Mouse (Mus musculus) cerebellum, adult (tissue): ENCODE results near the gene Coro1b.
A peak's percentile ranks its signal among the peaks of the same experiment; 100 is the strongest.

Experiments used
- ATAC-seq: cut with Nextera tagmentation; 2 replicates; pipeline ENCODE4 v1.9.2; 2017; ENCODE audit warnings: mild to moderate bottlenecking, moderate library complexity, mixed read lengths; ENCODE audit not compliant: insufficient number of reproducible peaks, low FRiP score, low TSS enrichment

The Coro1b gene

GRCm38 (mm10) chr19:4139446-4139845 lies 9.0 kb upstream of the Coro1b start, which contains the start of gene Gpr152:
Gene Gpr152 (plus strand): TSS chr19:4139787.
- no peak for ATAC-seq

DNA sequence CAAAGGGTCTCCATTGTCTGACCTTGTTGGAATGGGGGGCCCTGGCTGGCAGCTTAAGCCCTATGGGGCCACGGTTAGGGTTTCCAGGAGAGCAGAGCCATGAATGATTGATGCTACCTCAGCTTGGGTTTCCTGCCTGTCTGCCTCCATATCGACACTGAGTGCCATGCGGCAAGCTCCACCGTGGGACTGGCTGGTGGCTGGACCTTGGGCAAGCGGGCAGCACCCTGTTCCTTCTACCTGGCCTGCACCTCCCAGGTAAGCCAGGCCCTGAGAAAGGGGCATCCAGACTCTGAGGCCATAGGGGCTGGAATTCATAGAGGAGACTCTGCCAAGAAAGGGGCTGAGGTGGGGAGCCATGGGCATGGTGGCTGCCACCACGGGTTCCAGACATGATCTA lies 8.3 kb upstream of the Coro1b start:
- ATAC-seq: no peak

GRCm38 (mm10) chr19:4142416-4143173 lies 5.8 kb upstream of the Coro1b start:
- no peak for ATAC-seq

- ATAC-seq: no peak
Measured at GRCm38 (mm10) chr19:4143759-4144268, 4.6 kb upstream of the Coro1b start, which contains the start of gene Cabp4. Gene Cabp4 (minus strand): TSS chr19:4144033.

DNA sequence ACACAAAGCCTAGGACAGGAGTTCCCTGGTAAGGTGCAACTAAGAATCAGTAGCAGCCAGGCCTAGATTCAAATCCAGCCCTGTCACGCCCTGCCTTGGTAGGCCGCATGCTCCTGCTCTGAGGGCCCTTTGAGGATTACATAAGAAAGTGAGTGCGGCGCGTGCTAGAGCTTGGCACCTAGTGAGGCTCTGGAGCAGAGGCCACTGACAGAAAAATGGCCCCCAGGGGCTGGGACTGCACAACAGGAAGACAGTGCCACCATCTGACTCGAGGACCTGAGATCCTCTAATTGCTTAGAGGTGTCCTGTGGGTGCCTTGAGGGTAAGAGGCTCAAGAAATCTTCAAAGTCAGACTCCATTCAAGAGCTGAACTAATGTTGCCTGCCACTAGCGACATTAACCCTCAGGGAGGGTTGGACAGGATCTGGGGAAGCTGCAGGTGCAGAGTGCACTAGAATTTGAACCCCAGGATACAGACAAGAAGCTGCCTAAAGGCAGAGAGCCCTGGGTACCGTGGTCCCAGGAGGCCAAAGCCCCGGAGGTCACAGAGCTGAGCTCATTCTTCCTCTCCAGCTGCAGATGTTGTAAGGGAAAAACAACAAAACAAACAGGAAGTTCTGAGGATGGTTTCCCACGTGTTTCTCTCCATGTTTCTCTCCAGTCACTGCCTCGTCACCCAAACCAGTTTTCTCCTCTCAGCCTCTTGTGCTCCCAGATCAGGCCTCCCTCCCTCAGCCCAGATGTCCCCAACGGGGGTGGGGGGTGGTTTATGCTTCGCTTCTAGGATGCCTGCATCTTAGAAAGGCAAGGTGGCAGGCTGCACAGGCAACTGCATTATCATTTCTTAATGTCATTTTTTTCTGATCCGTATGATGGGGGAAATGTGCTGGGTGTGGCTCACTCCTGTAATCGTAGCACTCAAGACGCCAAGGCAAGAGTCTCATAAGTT lies 3.6 kb upstream of the Coro1b start:
- ATAC-seq: no peak

DNA sequence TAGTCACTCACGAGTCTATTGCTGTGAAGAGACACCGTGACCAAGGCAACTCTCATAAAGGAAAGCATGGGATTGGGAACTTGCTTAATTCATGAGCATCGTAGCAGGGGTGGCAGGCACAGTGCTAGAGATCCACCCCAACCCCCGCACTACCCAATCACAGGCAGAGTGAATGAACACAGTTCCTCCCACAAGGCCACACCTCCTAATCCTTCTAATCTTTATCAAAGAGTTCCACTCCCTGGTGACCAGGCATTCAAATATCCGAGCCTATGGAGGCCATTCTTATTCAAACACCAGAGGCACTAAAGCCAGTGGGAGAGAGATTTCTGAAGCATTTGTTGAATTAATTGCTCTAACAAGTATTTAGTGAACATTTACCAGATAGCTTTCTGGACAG lies 2.5 kb upstream of the Coro1b start:
- ATAC-seq: no peak

DNA sequence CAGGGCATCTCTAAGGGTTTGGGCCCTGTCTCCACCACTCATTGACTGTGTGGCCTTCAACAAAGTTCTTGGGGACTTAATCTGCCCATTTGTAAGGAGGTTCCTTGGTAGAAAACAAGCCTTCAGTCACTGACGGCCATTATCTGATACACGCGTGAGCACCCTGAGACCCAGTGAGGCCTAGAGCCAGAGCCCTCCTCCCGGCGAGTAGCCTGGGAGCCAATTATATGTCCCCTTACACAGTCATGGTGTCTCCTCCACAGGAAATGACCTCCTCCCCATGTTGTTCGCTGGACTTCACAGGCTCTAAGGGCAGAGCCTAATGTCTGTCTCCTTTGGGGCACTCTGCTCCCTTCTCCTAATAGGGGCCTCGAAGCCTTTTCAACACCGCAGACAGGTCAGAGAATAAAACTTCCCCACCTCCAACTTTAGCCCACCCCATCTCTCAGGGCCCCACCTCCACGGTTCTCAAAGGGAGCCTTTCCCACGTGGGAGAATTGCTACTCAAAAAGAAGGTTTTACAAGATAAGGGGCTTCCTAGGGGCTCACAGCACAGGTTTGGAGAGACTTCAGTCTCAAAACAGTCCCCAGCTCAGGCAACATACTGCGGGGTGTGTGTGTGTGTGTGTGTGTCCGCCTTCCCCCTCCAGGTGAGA lies 1.9 kb upstream of the Coro1b start:
- ATAC-seq: no peak

DNA sequence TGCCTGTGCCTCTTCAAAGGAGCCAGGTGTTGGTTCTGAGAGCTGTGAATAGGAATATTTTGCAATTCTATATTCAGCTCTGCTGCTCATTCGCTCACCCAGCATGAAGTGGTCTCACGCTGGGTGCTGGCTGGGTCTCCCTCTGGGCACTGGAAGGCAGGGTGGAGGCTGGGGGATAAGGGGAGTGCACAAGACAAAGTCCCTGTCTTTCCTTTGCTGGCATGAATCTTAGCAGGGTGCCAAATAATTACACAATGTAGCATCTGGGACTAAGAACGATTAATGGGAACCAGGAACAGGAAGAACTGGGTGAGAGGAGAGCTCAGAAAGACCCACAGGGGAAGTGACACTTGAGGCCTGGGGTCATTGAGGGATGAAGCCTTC lies 1.4 kb upstream of the Coro1b start:
- no peak for ATAC-seq

- no peak for ATAC-seq
Measured at GRCm38 (mm10) chr19:4147782-4148490, 483 bp upstream of the Coro1b start.

DNA sequence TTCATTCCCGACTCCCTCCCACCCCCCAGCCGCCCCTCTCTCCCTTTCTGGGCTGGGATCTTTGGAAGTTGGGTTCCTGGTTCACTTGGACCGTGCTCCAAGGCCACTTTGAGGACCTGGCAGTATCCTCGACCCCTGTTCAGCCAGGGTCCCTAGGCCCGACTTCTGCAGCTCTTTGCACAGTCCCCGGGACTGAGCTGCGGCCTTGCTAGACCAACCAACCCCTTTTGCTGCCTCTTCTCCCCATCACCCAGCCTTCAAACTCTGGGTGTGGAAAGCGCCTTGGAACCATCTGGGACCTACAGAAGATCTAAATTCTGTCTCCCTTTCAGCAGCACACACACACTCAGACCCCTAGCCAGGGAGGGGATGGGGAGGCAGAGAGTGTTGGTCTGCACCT lies 400 bp downstream of the Coro1b start:
- no peak for ATAC-seq

DNA sequence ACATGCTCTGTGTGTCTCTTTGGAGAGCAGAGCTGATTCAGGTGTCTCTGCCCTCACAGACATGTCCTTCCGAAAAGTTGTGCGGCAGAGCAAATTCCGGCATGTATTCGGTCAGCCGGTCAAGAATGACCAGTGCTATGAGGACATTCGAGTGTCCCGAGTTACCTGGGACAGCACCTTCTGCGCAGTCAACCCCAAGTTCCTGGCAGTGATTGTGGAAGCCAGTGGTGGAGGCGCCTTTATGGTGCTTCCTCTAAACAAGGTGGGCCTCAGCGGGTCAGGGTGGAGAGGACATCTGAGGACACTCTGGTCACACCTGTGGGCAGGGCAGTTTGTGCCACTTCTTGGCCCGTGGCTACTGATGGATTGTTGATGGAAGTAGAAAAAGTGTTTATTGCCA lies 864 bp downstream of the Coro1b start:
- ATAC-seq: no peak

DNA sequence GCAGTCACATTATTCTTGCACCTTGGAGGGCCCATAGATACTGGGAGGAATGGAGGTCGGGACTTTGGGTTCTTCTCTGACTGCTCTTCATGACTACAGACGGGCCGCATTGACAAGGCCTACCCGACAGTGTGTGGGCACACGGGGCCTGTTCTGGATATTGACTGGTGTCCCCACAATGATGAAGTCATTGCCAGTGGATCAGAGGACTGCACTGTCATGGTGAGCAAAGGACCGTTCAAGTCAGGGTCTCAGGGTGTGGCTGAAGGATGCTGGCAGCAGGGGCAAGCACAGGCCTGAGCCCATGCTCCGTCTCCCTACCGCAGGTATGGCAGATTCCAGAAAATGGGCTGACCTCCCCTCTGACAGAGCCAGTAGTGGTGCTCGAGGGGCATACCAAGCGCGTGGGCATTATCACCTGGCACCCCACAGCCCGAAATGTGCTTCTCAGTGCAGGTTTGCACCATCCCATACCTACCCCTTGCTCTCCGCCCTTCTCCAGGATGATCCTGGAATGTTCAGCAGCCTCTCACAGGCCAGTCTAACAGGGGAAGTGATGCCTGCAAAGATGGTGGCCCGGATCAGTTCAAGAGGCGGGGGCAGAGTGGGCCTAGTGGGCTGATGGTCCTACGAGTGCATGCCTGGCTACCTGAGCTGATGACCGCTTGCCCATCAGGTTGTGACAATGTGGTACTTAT lies 1.5 kb downstream of the Coro1b start:
- no peak for ATAC-seq

DNA sequence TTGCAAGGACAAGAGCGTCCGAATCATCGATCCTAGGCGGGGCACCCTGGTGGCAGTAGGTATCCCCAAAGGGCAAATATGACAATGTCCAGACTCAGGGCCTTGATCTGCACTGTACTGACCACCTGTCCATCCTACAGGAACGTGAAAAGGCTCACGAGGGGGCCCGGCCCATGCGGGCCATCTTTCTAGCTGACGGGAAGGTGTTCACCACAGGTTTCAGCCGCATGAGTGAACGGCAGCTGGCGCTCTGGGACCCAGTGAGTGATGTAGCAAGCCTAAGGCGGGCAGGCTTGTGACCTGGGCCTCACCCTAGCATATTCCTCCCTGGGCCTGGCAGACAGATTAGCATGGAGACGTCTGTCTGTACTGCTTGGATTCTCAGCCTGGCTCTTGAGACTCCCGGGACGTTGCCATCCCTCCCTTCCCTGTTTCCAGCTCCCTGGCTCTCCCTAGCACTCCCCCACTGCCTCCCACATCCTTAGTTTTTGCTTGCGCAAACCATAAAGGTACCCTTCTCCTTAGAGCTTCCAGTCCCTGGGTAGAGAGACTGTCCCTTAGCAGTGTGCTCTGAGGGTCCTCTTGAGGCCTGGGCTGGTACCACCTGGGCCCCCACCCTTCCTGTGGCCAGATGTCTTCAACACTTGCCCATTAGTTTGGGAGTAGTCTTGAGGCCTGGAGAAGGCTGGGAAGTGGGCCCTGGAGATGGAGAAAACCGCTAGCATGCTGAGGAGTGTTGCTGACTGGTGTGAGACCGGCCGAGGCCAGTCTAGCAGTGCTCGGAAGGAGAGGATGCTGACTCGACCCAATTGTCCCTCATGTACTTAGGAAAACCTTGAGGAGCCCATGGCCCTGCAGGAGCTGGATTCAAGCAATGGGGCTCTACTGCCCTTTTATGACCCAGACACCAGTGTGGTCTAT lies 2.4 kb downstream of the Coro1b start:
- no peak for ATAC-seq

- no peak for ATAC-seq
Measured at GRCm38 (mm10) chr19:4151488-4151860, 3.1 kb downstream of the Coro1b start.

- ATAC-seq: no peak
Measured at GRCm38 (mm10) chr19:4151898-4152297, 3.5 kb downstream of the Coro1b start.

DNA sequence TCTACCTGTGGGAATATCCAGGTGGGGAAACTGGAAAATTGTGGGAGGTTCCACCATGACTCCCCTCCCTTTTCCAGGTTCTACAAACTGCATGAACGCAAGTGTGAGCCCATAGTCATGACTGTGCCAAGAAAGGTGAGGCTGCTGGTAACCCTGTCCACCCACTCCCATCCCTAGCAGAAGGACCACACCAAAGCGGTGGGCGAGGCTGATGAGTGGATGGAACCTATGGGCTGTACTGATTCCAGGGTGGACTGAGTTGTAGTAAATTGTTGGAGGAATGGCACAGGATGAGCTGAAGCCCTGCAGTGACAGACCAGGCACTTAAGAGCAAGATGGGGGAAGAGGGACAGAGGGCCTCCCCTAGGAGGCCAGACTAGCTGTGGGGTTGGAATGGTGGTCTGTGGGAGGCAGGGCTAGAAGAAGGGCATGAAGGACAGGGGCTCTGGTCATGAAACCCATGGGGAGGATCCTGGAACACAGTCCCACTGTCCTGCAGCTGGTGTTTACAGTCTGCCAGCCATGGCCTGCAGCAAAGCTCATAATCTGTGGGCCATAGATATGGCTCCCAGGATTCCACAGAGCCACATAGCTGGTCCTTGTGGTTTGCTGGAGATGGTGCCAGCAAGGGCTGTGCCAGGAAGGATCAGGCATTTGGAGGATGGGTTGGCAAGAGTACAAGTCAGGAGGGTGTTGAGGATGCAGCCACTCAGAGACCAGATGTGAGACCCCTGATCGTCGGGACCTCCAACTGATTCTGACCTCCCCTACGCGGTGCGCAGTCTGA lies 4.2 kb downstream of the Coro1b start:
- ATAC-seq: no peak

DNA sequence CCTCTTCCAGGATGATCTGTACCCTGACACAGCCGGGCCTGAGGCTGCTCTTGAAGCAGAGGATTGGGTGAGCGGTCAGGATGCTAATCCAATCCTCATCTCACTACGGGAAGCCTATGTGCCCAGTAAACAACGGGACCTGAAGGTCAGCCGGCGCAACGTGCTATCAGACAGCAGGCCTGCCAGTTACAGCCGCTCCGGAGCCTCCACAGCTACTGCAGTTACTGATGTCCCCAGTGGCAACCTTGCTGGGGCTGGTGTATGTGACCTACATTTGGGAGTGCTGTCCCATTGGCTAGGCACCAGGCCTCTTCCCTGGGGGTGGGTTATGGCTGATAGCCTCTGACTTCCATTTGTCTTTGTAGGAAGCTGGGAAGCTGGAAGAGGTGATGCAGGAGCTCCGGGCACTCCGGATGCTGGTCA lies 4.8 kb downstream of the Coro1b start, which contains the start of gene Ptprcap:
Gene Ptprcap (plus strand): TSS at position 373 of the 423 bp plus-strand sequence.
- peak; percentile 54; the same call in 1 of the 2 replicates for ATAC-seq
